Mouse (Mus musculus) heart, adult 10 weeks (tissue): ENCODE measurements around the gene A730009L09Rik. TPM values are rescaled to one million over a fixed set of nuclear protein-coding genes. Genes with fewer than 3 reads are reported as not detected.

ENCODE experiments used
- polyA plus RNA-seq: library from polyadenylated mRNA; stranded (reverse); fragments of 350-450 nt; fragmentation: Illumina TruSeq; extraction: RNeasy Lipid Tissue Mini Kit (QIAGEN cat#74804); gene quantifications from one replicate; pipeline ENCODE4 v1.2.3, GENCODE M21; 2014; ENCODE audit warnings: low read depth, low replicate concordance

Gene A730009L09Rik
- not detected for polyA plus RNA-seq

DNA sequence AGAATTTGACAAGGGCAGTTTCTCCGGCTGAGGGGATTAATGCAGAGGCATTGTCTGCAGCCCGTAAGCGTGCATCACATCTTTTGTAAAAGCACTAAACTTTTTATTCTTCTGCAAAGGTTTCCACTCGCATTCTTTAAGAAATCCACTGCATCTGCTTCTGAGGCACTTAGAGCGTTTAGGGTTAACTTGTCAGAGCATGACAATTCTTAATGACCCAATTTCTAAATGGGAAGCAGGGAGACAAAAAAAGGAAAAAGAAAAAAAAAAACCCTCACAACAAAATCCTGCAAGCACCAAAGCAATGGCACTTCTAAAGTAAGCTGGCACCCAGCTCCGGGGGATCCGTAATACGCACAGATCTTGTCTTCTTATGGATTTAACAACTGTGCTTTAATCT, at the start of gene A730009L09Rik:
TSS of gene A730009L09Rik (plus strand) at position 301 of the 400 bp plus-strand sequence.

Other genes with a start within 250 kb of the A730009L09Rik start
- gene Mrpl39, start 220.6 kb downstream of the A730009L09Rik start, polyA plus RNA-seq = 65.5 TPM